Mouse (Mus musculus) natural killer cell, adult 2 months (primary cell): ENCODE data around the gene Clock.

Experiments used
- DNase-seq, 2 experiments: peaks; one replicate each; pipeline ENCODE4 v3.0.0; 2022; ENCODE audit warnings: low spot score in 2 of 2

The Clock gene

GRCm38 (mm10) chr5:76304452-76305341 lies at the start of gene Clock:
Gene Clock, minus strand, starts transcription at chr5:76304792.
- DNase-seq = peak; percentile 71 to 82

- no peak for DNase-seq
Measured at GRCm38 (mm10) chr5:76351953-76352611, 47.5 kb upstream of the Clock start.

GRCm38 (mm10) chr5:76351537-76351936 lies 46.9 kb upstream of the Clock start:
- no peak for DNase-seq

- DNase-seq = no peak
Measured at GRCm38 (mm10) chr5:76346137-76346536, 41.5 kb upstream of the Clock start.

GRCm38 (mm10) chr5:76340931-76341330 lies 36.3 kb upstream of the Clock start:
- no peak for DNase-seq

GRCm38 (mm10) chr5:76337100-76337499 lies 32.5 kb upstream of the Clock start:
- DNase-seq = no peak

GRCm38 (mm10) chr5:76333833-76334232 lies 29.2 kb upstream of the Clock start:
- peak in 1 of 2 experiments; percentile 1 for DNase-seq

- no peak for DNase-seq
Measured at GRCm38 (mm10) chr5:76330953-76331352, 26.4 kb upstream of the Clock start, which contains the start of gene Pdcl2. Gene Pdcl2, minus strand, starts transcription at chr5:76331156.

- DNase-seq = no peak
Measured at GRCm38 (mm10) chr5:76327296-76327695, 22.7 kb upstream of the Clock start.

GRCm38 (mm10) chr5:76325113-76325512 lies 20.5 kb upstream of the Clock start:
- no peak for DNase-seq

GRCm38 (mm10) chr5:76321249-76322196 lies 16.9 kb upstream of the Clock start:
- no peak for DNase-seq

- DNase-seq = no peak
Measured at GRCm38 (mm10) chr5:76308206-76308605, 3.6 kb upstream of the Clock start.

GRCm38 (mm10) chr5:76306261-76306660 lies 1.7 kb upstream of the Clock start:
- no peak for DNase-seq

GRCm38 (mm10) chr5:76305616-76306015 lies 1.0 kb upstream of the Clock start:
- no peak for DNase-seq

- DNase-seq = peak; percentile 41 to 48
Measured at GRCm38 (mm10) chr5:76303745-76304451, 694 bp downstream of the Clock start.

- DNase-seq = no peak
Measured at GRCm38 (mm10) chr5:76303379-76303744, 1.2 kb downstream of the Clock start.

- DNase-seq = no peak
Measured at GRCm38 (mm10) chr5:76302009-76302408, 2.6 kb downstream of the Clock start.

- no peak for DNase-seq
Measured at GRCm38 (mm10) chr5:76289234-76289691, 15.3 kb downstream of the Clock start.

GRCm38 (mm10) chr5:76288256-76288655 lies 16.3 kb downstream of the Clock start:
- DNase-seq = no peak

- no peak for DNase-seq
Measured at GRCm38 (mm10) chr5:76287062-76287461, 17.5 kb downstream of the Clock start.

GRCm38 (mm10) chr5:76285699-76286098 lies 18.9 kb downstream of the Clock start:
- no peak for DNase-seq
